Mouse (Mus musculus) stomach, postnatal 0 days (tissue): ENCODE data around the gene Synpr. TPM values are rescaled to one million over a fixed set of nuclear protein-coding genes. Genes with fewer than 3 reads are reported as not detected.

ENCODE experiments used
- ATAC-seq: fragments of 200-750 bp; cut with Nextera tagmentation; 2 replicates; pipeline ENCODE4 v1.8.0; 2017; ENCODE audit not compliant: low FRiP score, low TSS enrichment
- DNase-seq: peaks from one replicate; pipeline ENCODE4 v3.0.0-alpha.2; 2016; ENCODE audit warnings: low spot score
- H3K27ac ChIP-seq: fragments of 300-500 bp; sonication (generic); replicated peaks from 2 replicates; pipeline ENCODE4 v1.5.1; 2014; ENCODE audit warnings: mild to moderate bottlenecking, control low read depth
- H3K27me3 ChIP-seq: fragments of 300-500 bp; sonication (generic); 2 replicates; pipeline ENCODE4 v1.6.1; 2014; ENCODE audit warnings: low read length; ENCODE audit not compliant: control insufficient read depth, insufficient read depth
- H3K36me3 ChIP-seq: fragments of 300-500 bp; sonication (generic); 2 replicates; pipeline ENCODE4 v1.6.1; 2014; ENCODE audit warnings: low read length, mixed read lengths; ENCODE audit not compliant: control insufficient read depth, insufficient read depth
- H3K4me1 ChIP-seq: fragments of 300-500 bp; sonication (generic); replicated peaks from 2 replicates; pipeline ENCODE4 v1.6.1; 2014; ENCODE audit warnings: antibody characterized with exemption; ENCODE audit not compliant: control insufficient read depth, insufficient read depth
- H3K4me2 ChIP-seq: fragments of 300-500 bp; sonication (generic); replicated peaks from 2 replicates; pipeline ENCODE4 v1.6.1; 2014; ENCODE audit warnings: low read depth, mild to moderate bottlenecking, control low read depth, moderate library complexity
- H3K4me3 ChIP-seq: fragments of 300-500 bp; sonication (generic); 2 replicates; pipeline ENCODE4 v1.5.1; 2014; ENCODE audit warnings: low read depth, low read length, control low read depth
- H3K9ac ChIP-seq: fragments of 300-500 bp; sonication (generic); 2 replicates; pipeline ENCODE4 v1.6.1; 2014; ENCODE audit warnings: mild to moderate bottlenecking, low read length, control low read depth, mixed read lengths
- H3K9me3 ChIP-seq: fragments of 300-500 bp; sonication (generic); 2 replicates; pipeline ENCODE4 v1.6.1; 2016; ENCODE audit warnings: low read length; ENCODE audit not compliant: control insufficient read depth
- CTCF ChIP-seq: IDR thresholded peaks from 2 replicates; pipeline ENCODE4 v1.5.1; 2016; ENCODE audit warnings: antibody characterized with exemption, low read depth, mild to moderate bottlenecking, moderate library complexity
- EP300 ChIP-seq: optimal IDR thresholded peaks from 2 replicates; pipeline ENCODE3; 2016; ENCODE audit warnings: antibody characterized with exemption
- WGBS: fragments of 180-500 bp; shearing (Covaris S2); extraction: QIAGEN DNeasy Blood & Tissue Kit; methylation state at CpG from one replicate; pipeline ENCODE4 v1.1.7; 2014; 5-methylcytosine and 5-hydroxymethylcytosine counted together
- polyA plus RNA-seq: library from polyadenylated mRNA; unstranded; fragments of >200 nt; fragmentation: Nextera tagmentation; extraction: Ambion mirVana; gene quantifications from 2 replicates; pipeline ENCODE4 v1.2.1, GENCODE M21; 2015

Gene Synpr
- polyA plus RNA-seq, 1 experiment from 2014 or later: 1.3 TPM

- no peaks in the 10 kb centered on the region for H3K4me1 ChIP-seq
- H3K27ac ChIP-seq: no peak overlapping the region
- no peaks in the 10 kb centered on the region for H3K9me3 ChIP-seq
- no peak overlapping the region for H3K4me3 ChIP-seq
- no peaks in the 10 kb centered on the region for H3K36me3 ChIP-seq
- H3K4me2 ChIP-seq: no peak overlapping the region
- no peak for DNase-seq
- WGBS: 85% methylated on average over 2 of the region's 2 CpGs
- H3K9ac ChIP-seq: no peak overlapping the region
- TF ChIP-seq CTCF: no peak
- no peak for TF ChIP-seq EP300
- H3K27me3 ChIP-seq: no peaks in the 10 kb centered on the region
- no peak for ATAC-seq
Measured at GRCm38 (mm10) chr14:13593321-13593940, 308.9 kb downstream of the Synpr start.

- WGBS: 62% methylated on average over 6 of the region's 6 CpGs
- no peaks in the 10 kb centered on the region for H3K9me3 ChIP-seq
- no peak overlapping the region for H3K4me3 ChIP-seq
- no peaks in the 10 kb centered on the region for H3K4me1 ChIP-seq
- H3K9ac ChIP-seq: no peak overlapping the region
- H3K27ac ChIP-seq: no peak overlapping the region
- H3K36me3 ChIP-seq: no peaks in the 10 kb centered on the region
- no peak for DNase-seq
- ATAC-seq: no peak
- H3K27me3 ChIP-seq: no peaks in the 10 kb centered on the region
- TF ChIP-seq EP300: no peak
- H3K4me2 ChIP-seq: no peak overlapping the region
Measured at GRCm38 (mm10) chr14:13596251-13596650, 311.7 kb downstream of the Synpr start.

GRCm38 (mm10) chr14:13597204-13597603, 312.6 kb downstream of the Synpr start:
- no peak for ATAC-seq

GRCm38 (mm10) chr14:13620531-13620930, 336.0 kb downstream of the Synpr start:
- ATAC-seq: no peak
- TF ChIP-seq EP300: no peak
- TF ChIP-seq CTCF: no peak
- no peak overlapping the region for H3K4me2 ChIP-seq
- H3K9ac ChIP-seq: no peak overlapping the region
- WGBS: 39% methylated on average over 2 of the region's 2 CpGs
- H3K27ac ChIP-seq: no peak overlapping the region
- no peak overlapping the region for H3K4me3 ChIP-seq
- H3K27me3 ChIP-seq: no peaks in the 10 kb centered on the region
- no peaks in the 10 kb centered on the region for H3K4me1 ChIP-seq
- no peaks in the 10 kb centered on the region for H3K36me3 ChIP-seq
- no peaks in the 10 kb centered on the region for H3K9me3 ChIP-seq
- no peak for DNase-seq

More at GRCm38 (mm10) chr14:13597204-13597603, 312.6 kb downstream of the Synpr start:
- 44% methylated on average over 2 of the region's 2 CpGs for WGBS
- Histone ChIP-seq H3K4me3 (no peak overlapping the region), H3K9ac (no peak overlapping the region), H3K9me3 (no peaks in the 10 kb centered on the region), H3K4me2 (no peak overlapping the region), H3K4me1 (no peaks in the 10 kb centered on the region), H3K27ac (no peak overlapping the region), H3K36me3 (no peaks in the 10 kb centered on the region), H3K27me3 (no peaks in the 10 kb centered on the region)
- TF ChIP-seq CTCF (no peak), EP300 (no peak)
- no peak for DNase-seq

GRCm38 (mm10) chr14:13649865-13650264, 365.3 kb downstream of the Synpr start:
- no peak for TF ChIP-seq CTCF
- TF ChIP-seq EP300: no peak

GRCm38 (mm10) chr14:13651039-13651438, 366.5 kb downstream of the Synpr start:
- TF ChIP-seq CTCF (no peak), EP300 (no peak)
- Histone ChIP-seq H3K4me2 (no peak overlapping the region), H3K4me1 (no peaks in the 10 kb centered on the region), H3K27ac (no peak overlapping the region), H3K9me3 (no peaks in the 10 kb centered on the region), H3K9ac (no peak overlapping the region), H3K36me3 (no peaks in the 10 kb centered on the region), H3K4me3 (no peak overlapping the region), H3K27me3 (no peaks in the 10 kb centered on the region)
- DNase-seq (no peak), ATAC-seq (no peak)
- 76% methylated on average over 1 of the region's 1 CpGs for WGBS

More at GRCm38 (mm10) chr14:13649865-13650264, 365.3 kb downstream of the Synpr start:
- Histone ChIP-seq H3K4me3 (no peak overlapping the region), H3K36me3 (no peaks in the 10 kb centered on the region), H3K27me3 (no peaks in the 10 kb centered on the region), H3K27ac (no peak overlapping the region), H3K9me3 (no peaks in the 10 kb centered on the region), H3K4me2 (no peak overlapping the region), H3K4me1 (no peaks in the 10 kb centered on the region), H3K9ac (no peak overlapping the region)
- ATAC-seq (no peak), DNase-seq (no peak)
- WGBS: 81% methylated on average over 1 of the region's 1 CpGs
